Mouse (Mus musculus) ES-E14 (cell line): ENCODE measurements at regions not wholly inside any gene's neighbourhood (a gene's known extent, or its start where the extent isn't known, plus 50 kb on each side); places are given as distances from the start of the nearest gene placed in this dataset.

Source experiments
- DNase-seq: peaks from one replicate; pipeline ENCODE4 v3.0.0-alpha.2; 2013; ENCODE audit warnings: low read depth, low spot score
- H3K27ac ChIP-seq: 2 replicates; pipeline ENCODE4 v1.5.1; 2012; ENCODE audit warnings: low read depth, mild to moderate bottlenecking, low read length, moderate library complexity, mixed read lengths; ENCODE audit not compliant: poor library complexity, insufficient read depth, severe bottlenecking
- H3K36me3 ChIP-seq: 2 replicates; pipeline ENCODE4 v1.6.1; 2012; ENCODE audit warnings: mild to moderate bottlenecking, low read length, moderate library complexity, mixed read lengths; ENCODE audit not compliant: control insufficient read depth, poor library complexity, insufficient read depth, severe bottlenecking
- H3K4me1 ChIP-seq, 2 experiments: fragments of 150-350 bp in 1 of 2; sonication (generic) in 1 of 2; 2 replicates each; pipeline ENCODE4 v1.6.1; 2012; ENCODE audit warnings: low read length in 2 of 2, mild to moderate bottlenecking in 1 of 2, mixed read lengths in 1 of 2; ENCODE audit not compliant: control insufficient read depth in 2 of 2, insufficient read depth in 2 of 2, poor library complexity in 1 of 2
- H3K4me3 ChIP-seq, 2 experiments: fragments of 150-350 bp in 1 of 2; sonication (generic) in 1 of 2; 2 replicates each; pipeline ENCODE4 v1.5.1; 2012; ENCODE audit warnings: low read length in 2 of 2, low read depth in 1 of 2, mild to moderate bottlenecking in 1 of 2, mixed read lengths in 1 of 2; ENCODE audit not compliant: insufficient read depth in 1 of 2, poor library complexity in 1 of 2, severe bottlenecking in 1 of 2
- H3K9ac ChIP-seq: 2 replicates; pipeline ENCODE4 v1.6.1; 2012; ENCODE audit warnings: low read depth, mild to moderate bottlenecking, low read length, mixed read lengths; ENCODE audit not compliant: poor library complexity, insufficient read depth, severe bottlenecking
- H3K9me3 ChIP-seq: fragments of 150-350 bp; sonication (generic); 2 replicates; pipeline ENCODE4 v1.6.1; 2012; ENCODE audit warnings: low read depth, mild to moderate bottlenecking, low read length; ENCODE audit not compliant: control insufficient read depth, insufficient read depth
- CHD2 ChIP-seq: IDR thresholded peaks from 2 replicates; pipeline ENCODE4 v1.6.1; 2014; ENCODE audit warnings: mild to moderate bottlenecking, low read depth, low read length, inconsistent platforms
- HCFC1 ChIP-seq: IDR thresholded peaks from 2 replicates; pipeline ENCODE4 v1.6.1; 2012; ENCODE audit warnings: low read length, inconsistent platforms, borderline replicate concordance; ENCODE audit not compliant: insufficient read depth
- MAFK ChIP-seq: IDR thresholded peaks from 2 replicates; pipeline ENCODE4 v1.6.1; 2014; ENCODE audit warnings: mild to moderate bottlenecking, low read depth, low read length, inconsistent platforms; ENCODE audit not compliant: insufficient read depth
- ZC3H11A ChIP-seq: IDR thresholded peaks from 2 replicates; pipeline ENCODE4 v1.6.1; 2012; ENCODE audit warnings: low read depth, mild to moderate bottlenecking, inconsistent platforms, low read length, borderline replicate concordance
- ZNF384 ChIP-seq: IDR thresholded peaks from 2 replicates; pipeline ENCODE4 v1.6.1; 2012; ENCODE audit warnings: low read depth, low read length, inconsistent platforms
- in situ Hi-C, 2 experiments: fragments of 600-800 bp; cut with MboI; formaldehyde crosslinking; loops; one replicate each; pipeline ENCODE4 v1.15.1; 2025; ENCODE audit warnings: low sequenced_read_pairs in 2 of 2, inconsistent platforms in 1 of 2; ENCODE audit not compliant: unreplicated experiment in 2 of 2

DNA sequence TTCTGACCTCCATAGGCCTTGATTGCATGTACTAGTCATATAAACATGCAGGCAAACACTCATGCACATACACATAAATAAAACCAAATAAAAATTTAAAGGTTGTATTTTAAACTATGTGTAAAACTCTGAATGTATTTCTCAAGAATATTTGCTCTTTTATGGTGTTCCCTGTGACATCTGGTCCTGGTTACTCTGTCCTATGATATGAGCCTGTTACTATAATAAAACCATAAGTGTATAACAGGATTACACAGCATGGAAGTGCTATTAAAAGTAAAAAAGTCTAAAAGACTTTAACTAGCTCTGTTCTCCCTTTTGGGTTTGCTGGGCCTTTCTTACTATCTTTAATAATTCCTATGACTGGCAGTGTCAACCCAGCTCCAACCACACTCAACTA is 103.0 kb upstream of the Zpld1 start:
- in situ Hi-C loops: no loop called here
- Histone ChIP-seq H3K4me1 (no peaks in the 10 kb centered on the region), H3K9me3 (no peaks in the 10 kb centered on the region), H3K36me3 (no peaks in the 10 kb centered on the region), H3K4me3 (no peak overlapping the region), H3K9ac (no peak overlapping the region), H3K27ac (no peak overlapping the region)
- DNase-seq: no peak
- TF ChIP-seq HCFC1 (no peak), ZC3H11A (no peak), ZNF384 (no peak), MAFK (no peak), CHD2 (no peak)

DNA sequence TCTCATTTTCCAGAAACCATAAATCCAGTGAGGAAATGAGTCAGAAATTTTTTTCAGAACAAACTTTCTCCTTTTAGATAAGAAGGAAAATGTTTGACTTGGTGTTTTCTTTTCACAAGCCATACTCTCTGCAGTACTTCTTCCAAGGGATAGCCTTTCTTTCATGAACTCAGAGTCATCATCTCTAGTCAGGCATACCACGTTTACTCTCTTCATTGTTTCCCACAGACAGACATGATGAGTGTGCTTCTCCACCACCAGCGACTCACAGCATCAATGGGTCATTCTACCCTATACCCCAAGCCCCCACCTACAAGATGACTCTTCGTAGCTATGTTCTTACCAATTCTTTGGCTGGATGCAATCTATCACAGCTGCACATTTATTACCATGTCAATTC is 97.1 kb upstream of the Zpld1 start:
- no peak for DNase-seq
- Histone ChIP-seq H3K9me3 (no peaks in the 10 kb centered on the region), H3K4me1 (no peaks in the 10 kb centered on the region), H3K36me3 (no peaks in the 10 kb centered on the region), H3K27ac (no peak overlapping the region), H3K9ac (no peak overlapping the region), H3K4me3 (no peak overlapping the region)
- in situ Hi-C loops: no loop called here
- no peak for TF ChIP-seq CHD2
- no peak for TF ChIP-seq ZC3H11A
- TF ChIP-seq ZNF384: no peak
- TF ChIP-seq HCFC1: no peak
- TF ChIP-seq MAFK: no peak

DNA sequence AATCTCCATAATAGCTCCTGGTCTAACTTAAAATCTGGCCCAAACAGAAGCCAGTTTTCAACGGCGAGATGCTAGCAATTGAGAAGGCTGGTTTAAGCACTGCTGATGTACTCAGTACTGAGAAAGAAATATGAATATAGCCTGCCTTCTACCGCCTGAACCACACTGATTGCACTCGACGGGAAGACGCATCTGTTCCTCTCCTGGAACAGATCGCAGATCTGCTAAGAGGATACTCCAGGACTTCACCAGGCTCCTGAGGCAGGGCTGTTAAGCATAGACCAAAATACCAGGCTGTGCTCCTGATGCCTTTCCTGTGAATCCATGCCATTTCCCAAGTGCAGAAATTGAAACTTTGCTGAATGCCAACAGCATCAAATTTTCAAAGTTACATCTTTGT is 92.6 kb upstream of the Zpld1 start:
- Histone ChIP-seq H3K4me1 (no peaks in the 10 kb centered on the region), H3K9ac (no peak overlapping the region), H3K27ac (no peak overlapping the region), H3K9me3 (no peaks in the 10 kb centered on the region), H3K36me3 (no peaks in the 10 kb centered on the region), H3K4me3 (no peak overlapping the region)
- no peak for DNase-seq
- in situ Hi-C loops: no loop called here
- no peak for TF ChIP-seq CHD2
- TF ChIP-seq ZNF384: no peak
- TF ChIP-seq MAFK: no peak
- no peak for TF ChIP-seq HCFC1
- TF ChIP-seq ZC3H11A: no peak

DNA sequence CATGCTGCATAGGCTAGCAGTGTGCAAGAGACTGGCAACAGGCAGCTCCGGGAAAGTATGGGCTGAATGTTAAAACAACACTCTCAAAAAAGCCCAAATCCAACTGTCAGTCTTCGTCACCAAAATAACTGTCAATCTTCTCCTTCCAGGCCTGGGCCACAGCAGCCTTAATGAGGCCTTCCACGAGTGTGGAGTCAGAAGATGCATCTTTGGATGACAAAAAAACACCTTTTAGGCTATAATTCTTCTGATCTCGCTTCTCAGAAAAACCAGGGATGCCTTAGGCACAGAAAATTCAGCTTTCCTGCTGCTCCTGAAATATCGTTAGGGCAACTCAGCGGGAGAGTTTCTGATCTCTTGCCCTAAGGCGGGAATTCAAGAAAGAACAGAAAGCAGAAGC is 82.2 kb upstream of the Zpld1 start:
- H3K4me1 ChIP-seq: no peaks in the 10 kb centered on the region
- no peak for DNase-seq
- H3K9me3 ChIP-seq: no peaks in the 10 kb centered on the region
- no peaks in the 10 kb centered on the region for H3K36me3 ChIP-seq
- H3K9ac ChIP-seq: no peak overlapping the region
- H3K4me3 ChIP-seq: no peak overlapping the region
- in situ Hi-C loops: no loop called here
- H3K27ac ChIP-seq: no peak overlapping the region
- TF ChIP-seq HCFC1: no peak

DNA sequence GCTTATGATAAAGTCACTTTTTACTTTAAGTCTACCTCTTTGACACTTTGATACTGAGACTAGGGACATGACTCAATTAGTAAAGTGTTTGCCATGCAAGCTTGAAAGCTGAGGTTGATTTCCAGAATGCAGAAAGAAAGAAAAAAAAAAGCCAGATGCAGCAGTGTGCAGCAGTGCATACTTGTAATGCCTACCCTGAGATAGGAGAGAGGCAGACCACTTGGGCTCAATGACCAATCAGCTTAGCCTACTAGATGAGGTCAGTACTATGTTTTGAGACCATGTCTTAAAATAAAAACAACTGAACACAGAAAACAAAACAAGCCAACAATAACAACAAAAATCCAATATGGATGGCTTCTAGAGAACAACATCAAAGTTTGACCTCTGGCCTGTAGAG is 81.4 kb upstream of the Zpld1 start:
- Histone ChIP-seq H3K4me3 (no peak overlapping the region), H3K9ac (no peak overlapping the region), H3K36me3 (no peaks in the 10 kb centered on the region), H3K4me1 (no peaks in the 10 kb centered on the region), H3K27ac (no peak overlapping the region), H3K9me3 (no peaks in the 10 kb centered on the region)
- in situ Hi-C loops: no loop called here
- no peak for DNase-seq
- TF ChIP-seq ZNF384 (no peak), HCFC1 (no peak), CHD2 (no peak), ZC3H11A (no peak), MAFK (no peak)
